Mouse (Mus musculus) gastrocnemius, postnatal 4 days (tissue): ENCODE results near the gene Olfr288. TPM values are rescaled to one million over a fixed set of nuclear protein-coding genes. Genes with fewer than 3 reads are reported as not detected.
A peak's percentile ranks its signal among the peaks of the same experiment; 100 is the strongest.

Experiments used
- DNase-seq, 2 experiments: peaks; one replicate each; pipeline ENCODE4 v3.0.0; 2021 to 2022; ENCODE audit warnings: low spot score in 2 of 2, mixed read lengths in 2 of 2
- total RNA-seq, 2 experiments: library from RNA; stranded (reverse); gene quantifications; 2 replicates each; pipeline ENCODE4 v1.2.3; 2021

Olfr288 gene
- total RNA-seq, 2 experiments from 2014 or later: not detected

- DNase-seq: no peak
Measured at GRCm38 (mm10) chr15:98166963-98167644, 28.2 kb downstream of the Olfr288 start, which contains the start of gene Ccdc184. Gene Ccdc184 (plus strand): TSS chr15:98167158.

DNA sequence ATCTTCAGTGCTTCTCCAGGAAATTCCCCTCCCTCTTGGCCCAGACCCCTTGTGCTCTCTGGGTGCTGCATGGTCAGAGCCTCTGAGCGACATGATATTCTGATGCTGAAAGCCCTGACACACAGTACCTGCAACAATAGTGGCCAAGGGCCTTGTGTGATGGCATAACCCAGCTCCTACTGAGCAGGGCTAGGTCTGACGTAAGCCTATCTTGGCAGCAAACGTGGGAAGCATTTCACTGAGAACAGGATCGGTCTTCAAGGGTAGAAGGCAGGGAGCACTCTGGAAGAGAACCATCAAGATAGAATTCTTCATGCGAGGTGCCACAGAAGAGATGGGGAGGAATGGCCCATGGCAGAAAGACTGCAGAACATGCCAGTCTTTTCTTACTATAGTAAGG, 29.8 kb downstream of the Olfr288 start, which contains the start of gene Asb8:
Gene Asb8, minus strand, starts transcription at position 101 of the 400 bp plus-strand sequence.
- no peak for DNase-seq

- no peak for DNase-seq
Measured at GRCm38 (mm10) chr15:98162561-98162960, 32.8 kb downstream of the Olfr288 start.

DNA sequence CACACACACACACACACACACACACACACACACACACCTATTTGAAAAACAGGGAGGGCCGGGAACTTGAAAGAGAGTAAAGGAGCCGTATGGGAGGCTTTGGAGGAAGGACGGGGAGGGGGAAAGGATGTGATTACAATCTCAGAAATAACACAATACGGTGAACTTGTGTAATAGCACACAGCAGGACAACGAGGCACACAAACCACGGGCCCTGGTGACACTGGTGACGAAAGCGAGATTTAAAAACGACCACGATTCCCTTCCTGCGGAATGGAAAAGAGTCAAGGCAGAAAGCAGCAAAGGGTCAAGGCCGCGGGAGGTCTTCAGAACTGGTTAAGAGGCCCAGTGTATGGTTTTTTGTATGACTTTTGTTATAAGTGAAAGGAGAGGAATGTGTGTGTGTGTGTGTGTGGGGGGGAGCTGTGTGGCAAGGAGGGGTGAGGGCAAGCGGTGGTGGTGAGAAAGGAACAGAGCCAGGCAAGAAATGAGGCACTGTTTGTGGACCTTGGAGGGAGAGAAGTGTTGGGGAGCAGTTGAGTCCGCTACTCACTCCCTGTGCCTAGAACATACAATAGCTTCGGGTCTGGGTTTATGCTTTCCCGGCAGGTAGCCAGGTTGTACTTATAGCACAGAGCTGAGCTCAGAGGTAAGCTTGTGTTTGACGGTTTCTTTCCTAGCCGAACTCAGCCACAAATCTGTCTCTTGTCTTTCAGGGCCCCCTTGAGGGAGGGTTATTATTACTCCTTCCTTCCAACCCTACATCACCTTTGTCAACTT, 34.1 kb downstream of the Olfr288 start:
- DNase-seq: no peak

- no peak for DNase-seq
Measured at GRCm38 (mm10) chr15:98157253-98157652, 38.1 kb downstream of the Olfr288 start.

DNA sequence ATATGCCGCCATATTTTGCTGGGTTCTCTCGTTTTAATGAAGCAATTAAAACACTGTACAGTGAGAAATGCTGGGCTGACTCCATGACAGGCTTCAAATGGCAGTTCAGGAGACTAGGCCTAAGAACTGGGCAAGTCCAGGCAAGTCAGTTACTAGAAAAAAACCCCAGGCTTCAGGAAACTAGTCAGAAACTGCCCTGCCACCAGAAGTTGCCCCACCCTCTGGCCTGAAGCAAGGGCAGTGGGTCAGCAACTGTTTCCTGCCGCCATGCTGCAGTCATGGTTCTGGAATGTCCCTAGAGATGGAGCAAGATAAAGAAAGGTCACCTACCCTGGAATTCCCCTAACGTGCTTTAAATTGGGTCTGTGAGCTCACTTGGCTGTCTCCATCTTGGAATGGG, 39.4 kb downstream of the Olfr288 start:
- no peak for DNase-seq

- no peak for DNase-seq
Measured at GRCm38 (mm10) chr15:98155272-98155671, 40.1 kb downstream of the Olfr288 start.

DNA sequence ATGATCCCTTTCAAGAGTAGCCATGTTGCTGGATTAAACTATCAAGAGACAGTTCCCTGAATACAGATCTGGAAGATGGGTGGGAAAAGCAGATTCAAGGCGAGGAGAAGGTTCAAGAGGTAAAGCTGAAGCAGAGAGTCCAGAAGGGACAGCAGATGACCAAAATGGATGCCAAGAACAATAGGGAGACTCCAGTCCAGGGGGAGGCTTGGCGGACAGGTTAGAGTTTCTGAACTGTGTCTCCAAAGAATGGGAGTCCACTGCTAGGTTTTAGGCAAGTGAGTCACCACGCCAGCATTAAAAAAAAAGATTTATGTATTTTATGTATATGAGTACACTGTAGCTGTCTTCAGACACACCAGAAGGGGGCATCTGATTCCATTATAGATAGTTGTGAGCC, 40.7 kb downstream of the Olfr288 start:
- DNase-seq: no peak

DNA sequence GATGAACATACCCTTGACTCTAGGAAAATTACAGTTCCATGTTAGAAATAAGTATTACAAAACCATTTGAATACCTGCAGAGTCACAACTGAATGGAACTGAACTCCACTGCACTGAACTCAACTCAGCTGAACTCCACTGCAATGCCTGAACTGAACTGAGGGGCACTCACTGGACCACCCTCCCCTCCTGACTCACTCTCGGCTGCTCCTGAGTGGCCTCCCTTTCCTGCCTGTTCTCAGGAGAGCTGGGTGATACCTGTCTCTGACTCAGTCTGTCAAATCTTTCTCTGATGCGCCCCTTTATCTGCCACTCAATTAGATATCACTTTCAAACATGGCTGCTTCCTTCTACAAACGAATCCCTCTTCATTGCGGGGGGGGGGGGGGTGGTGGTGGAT, 41.2 kb downstream of the Olfr288 start:
- no peak for DNase-seq

GRCm38 (mm10) chr15:98153625-98154024, 41.7 kb downstream of the Olfr288 start:
- DNase-seq: no peak

DNA sequence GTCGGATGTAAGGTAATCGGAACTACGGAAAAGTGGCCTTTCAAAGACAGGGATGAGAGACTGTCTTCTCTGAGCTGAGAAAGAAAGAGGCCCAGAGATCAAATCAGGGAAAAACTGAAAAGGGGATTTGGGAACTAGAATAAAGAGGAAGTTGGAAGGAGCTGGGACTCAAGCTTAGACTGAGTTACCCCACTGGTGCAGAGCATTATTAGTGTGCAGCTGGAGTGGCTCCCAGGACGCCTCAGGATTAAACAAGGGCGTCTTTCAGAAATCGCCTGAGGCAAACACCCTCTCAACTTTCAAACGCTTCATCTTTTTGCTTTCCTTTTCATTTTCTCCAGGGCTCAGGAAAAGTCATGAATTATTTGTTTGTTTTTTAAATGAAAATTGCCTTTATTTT, 42.4 kb downstream of the Olfr288 start:
- no peak for DNase-seq

GRCm38 (mm10) chr15:98149166-98149602, 46.2 kb downstream of the Olfr288 start:
- no peak for DNase-seq

DNA sequence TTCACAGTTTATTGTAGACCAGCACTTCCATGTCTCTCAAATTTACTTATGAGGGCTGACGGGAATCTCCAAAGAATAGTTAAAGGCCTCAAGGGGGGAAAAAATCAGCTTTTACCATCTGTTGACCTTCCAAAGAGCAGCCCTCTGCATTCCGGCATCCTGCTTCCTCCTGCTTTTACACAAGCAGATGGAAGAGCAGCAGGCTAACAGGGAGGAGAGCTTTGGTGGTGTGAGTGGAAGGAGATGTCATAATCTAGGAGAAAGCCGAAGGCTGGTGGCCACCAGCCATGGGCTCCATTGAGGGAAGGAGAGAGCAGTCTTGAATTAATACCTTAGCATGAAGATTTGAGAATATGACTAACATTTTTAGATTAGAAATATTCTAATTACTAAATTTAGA, 47.0 kb downstream of the Olfr288 start:
- DNase-seq: no peak

- DNase-seq: peak; percentile 89 to 95
Measured at GRCm38 (mm10) chr15:98145559-98146181, 49.7 kb downstream of the Olfr288 start.

DNA sequence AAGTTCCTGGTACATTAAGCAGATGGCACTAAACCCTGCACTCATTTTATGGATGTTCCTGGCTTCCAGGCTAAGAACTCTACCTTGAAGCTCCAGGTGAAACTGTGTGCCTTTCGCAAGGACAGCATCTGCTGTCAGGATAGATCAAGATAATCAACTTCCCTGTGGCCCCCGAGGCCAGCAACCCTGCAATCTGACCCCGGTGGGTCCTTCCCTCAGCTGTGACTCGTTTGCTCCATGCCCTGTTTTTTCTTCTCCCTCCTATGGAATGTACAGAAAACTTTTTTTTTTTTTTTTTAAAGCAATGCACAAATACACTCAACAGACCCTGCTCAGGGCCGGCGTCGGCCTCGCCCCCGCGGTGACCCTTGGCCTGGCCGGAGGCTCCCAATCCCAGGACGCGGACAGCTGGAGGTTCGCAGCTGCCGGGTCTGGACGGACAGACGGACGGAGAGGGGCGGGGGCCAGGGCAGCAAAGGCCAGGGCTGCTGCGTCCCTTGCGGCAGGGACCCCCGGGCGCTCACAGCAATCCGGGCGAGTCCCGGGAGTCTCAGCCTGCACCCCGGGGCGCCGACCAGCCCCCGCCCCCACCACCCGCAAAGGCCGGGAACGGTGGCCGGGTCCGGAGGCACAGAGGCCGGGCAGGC, 50.4 kb downstream of the Olfr288 start:
- DNase-seq: peak in 1 of 2 experiments; percentile 50

DNA sequence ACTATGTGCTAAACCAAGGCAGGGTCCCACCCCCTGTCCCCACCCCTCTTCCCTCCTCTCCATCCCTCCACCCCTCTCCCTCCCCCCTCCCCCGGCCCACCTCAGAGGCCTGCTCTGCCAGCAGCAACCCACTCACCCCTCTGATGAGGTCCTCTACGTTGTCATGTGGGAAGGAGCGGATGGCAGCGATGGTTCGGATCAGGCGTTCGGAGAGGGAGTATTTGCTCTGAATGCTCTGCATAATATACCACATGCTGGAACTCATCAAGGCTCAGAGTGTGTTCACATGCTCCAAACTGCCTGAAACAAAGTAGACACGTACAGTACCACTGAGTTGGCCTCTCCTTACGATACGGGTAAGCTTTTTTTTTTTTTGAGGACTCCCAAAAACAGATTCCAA, 52.8 kb downstream of the Olfr288 start:
- DNase-seq: no peak

DNA sequence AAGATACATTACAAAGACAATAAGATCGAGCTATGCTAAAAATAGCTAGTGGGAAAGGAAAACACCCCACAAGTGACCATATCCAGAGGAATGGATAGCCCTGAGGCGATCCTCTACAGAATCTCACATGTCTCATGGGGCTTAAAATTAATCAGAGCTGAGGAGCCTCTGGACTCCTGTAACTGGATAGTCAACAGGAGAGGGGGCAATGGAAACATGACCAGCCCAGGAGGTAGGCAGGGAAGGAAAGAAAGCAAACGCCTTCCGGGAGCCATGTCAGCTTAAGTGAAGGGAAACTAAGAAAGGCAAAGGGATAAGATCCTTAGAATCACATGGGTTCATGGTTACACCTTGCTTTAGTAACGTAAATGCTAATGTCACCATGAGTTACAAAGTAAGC, 54.5 kb downstream of the Olfr288 start:
- no peak for DNase-seq

DNA sequence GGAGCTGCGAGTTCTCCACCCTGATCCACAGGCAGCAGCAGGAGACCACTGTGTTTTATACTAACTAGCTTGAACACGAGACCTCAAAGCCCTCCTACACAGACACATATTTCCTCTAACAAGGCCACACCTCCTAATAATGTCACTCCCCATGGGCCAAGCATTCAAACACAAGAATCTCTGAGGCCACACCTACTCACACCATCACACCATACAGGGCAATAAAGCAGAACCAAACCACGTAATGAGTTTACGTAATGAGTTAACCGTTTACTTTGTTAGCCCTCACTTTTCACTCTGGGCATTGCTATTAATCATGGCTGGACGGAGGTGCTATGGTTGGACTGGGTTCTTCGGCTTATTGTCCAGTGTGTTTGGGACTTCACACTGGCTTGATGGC, 55.6 kb downstream of the Olfr288 start:
- no peak for DNase-seq

DNA sequence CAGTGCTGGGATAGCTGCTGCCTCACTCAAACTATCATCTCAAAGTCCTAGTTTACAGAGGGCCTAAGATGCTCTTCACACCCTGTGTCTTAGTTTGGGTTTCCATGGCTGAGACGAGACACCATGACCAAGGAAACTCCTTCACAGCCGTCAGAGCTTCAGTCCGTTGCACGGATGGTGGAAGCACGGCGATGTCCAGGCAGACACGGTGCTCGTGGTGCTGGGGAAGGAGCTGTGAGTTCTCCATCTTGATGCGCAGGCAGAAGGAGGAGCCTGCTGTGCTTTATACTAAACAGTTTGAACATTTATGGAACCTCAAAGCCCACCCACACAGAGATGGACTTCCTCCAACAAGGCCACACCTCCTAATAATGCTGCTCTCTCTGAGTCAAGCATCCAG, 58.5 kb downstream of the Olfr288 start:
- no peak for DNase-seq
